Mouse (Mus musculus): ENCODE results near the gene Il6st.

The Il6st gene

GRCm38 (mm10) chr13:112523346-112523970 lies 59.6 kb downstream of the Il6st start:
- DNase-seq (ENCODE audit: extremely low spot score) = no peak

GRCm38 (mm10) chr13:112527186-112527585 lies 63.3 kb downstream of the Il6st start:
- DNase-seq (ENCODE audit: extremely low spot score) = no peak

GRCm38 (mm10) chr13:112529893-112530292 lies 66.0 kb downstream of the Il6st start:
- DNase-seq (ENCODE audit: extremely low spot score) = peak; percentile 69

- no peak for DNase-seq (ENCODE audit: extremely low spot score)
Measured at GRCm38 (mm10) chr13:112532235-112532634, 68.4 kb downstream of the Il6st start.

GRCm38 (mm10) chr13:112533556-112533955 lies 69.7 kb downstream of the Il6st start:
- no peak for DNase-seq (ENCODE audit: extremely low spot score)

GRCm38 (mm10) chr13:112536611-112537010 lies 72.7 kb downstream of the Il6st start:
- DNase-seq (ENCODE audit: extremely low spot score) = no peak

GRCm38 (mm10) chr13:112537065-112537464 lies 73.2 kb downstream of the Il6st start:
- DNase-seq (ENCODE audit: extremely low spot score) = no peak

GRCm38 (mm10) chr13:112540616-112541015 lies 76.7 kb downstream of the Il6st start:
- DNase-seq (ENCODE audit: extremely low spot score) = no peak

- DNase-seq (ENCODE audit: extremely low spot score) = no peak
Measured at GRCm38 (mm10) chr13:112541223-112541975, 77.5 kb downstream of the Il6st start.

GRCm38 (mm10) chr13:112551641-112552548 lies 88.0 kb downstream of the Il6st start:
- DNase-seq (ENCODE audit: extremely low spot score) = no peak

GRCm38 (mm10) chr13:112553304-112553703 lies 89.4 kb downstream of the Il6st start:
- no peak for DNase-seq (ENCODE audit: extremely low spot score)

GRCm38 (mm10) chr13:112556501-112556900 lies 92.6 kb downstream of the Il6st start:
- DNase-seq (ENCODE audit: extremely low spot score) = no peak
